Mouse (Mus musculus) kidney, embryonic 14.5 days (tissue): ENCODE data around the gene Gm30083. TPM values are rescaled to one million over a fixed set of nuclear protein-coding genes. Genes with fewer than 3 reads are reported as not detected.

ENCODE experiments used
- ATAC-seq: fragments of 200-750 bp; cut with Nextera tagmentation; 2 replicates; pipeline ENCODE4 v1.8.0; 2017; ENCODE audit warnings: moderate number of reproducible peaks, mild to moderate bottlenecking, moderate TSS enrichment, moderate library complexity; ENCODE audit not compliant: low FRiP score, low TSS enrichment
- H3K27ac ChIP-seq: fragments of 300-500 bp; sonication (generic); 2 replicates; pipeline ENCODE4 v1.5.1; 2014; ENCODE audit warnings: low read depth, mild to moderate bottlenecking, low read length, moderate library complexity, mixed read lengths
- H3K27me3 ChIP-seq: fragments of 300-500 bp; sonication (generic); 2 replicates; pipeline ENCODE4 v1.6.1; 2014; ENCODE audit warnings: mild to moderate bottlenecking, low read length; ENCODE audit not compliant: control insufficient read depth, insufficient read depth
- H3K36me3 ChIP-seq: fragments of 300-500 bp; sonication (generic); 2 replicates; pipeline ENCODE4 v1.6.1; 2014; ENCODE audit warnings: low read length, mixed read lengths; ENCODE audit not compliant: control insufficient read depth, insufficient read depth
- H3K4me1 ChIP-seq: fragments of 300-500 bp; sonication (generic); 2 replicates; pipeline ENCODE4 v1.6.1; 2014; ENCODE audit warnings: low read length, mixed read lengths; ENCODE audit not compliant: control insufficient read depth, insufficient read depth
- H3K4me2 ChIP-seq: fragments of 300-500 bp; sonication (generic); replicated peaks from 2 replicates; pipeline ENCODE4 v1.6.1; 2014; ENCODE audit warnings: low read depth, mild to moderate bottlenecking, low read length
- H3K4me3 ChIP-seq: fragments of 300-500 bp; sonication (generic); 2 replicates; pipeline ENCODE4 v1.5.1; 2014; ENCODE audit warnings: mild to moderate bottlenecking, low read length
- H3K9ac ChIP-seq: fragments of 300-500 bp; sonication (generic); 2 replicates; pipeline ENCODE4 v1.6.1; 2014; ENCODE audit warnings: low read depth, mild to moderate bottlenecking, low read length, moderate library complexity
- H3K9me3 ChIP-seq: fragments of 300-500 bp; sonication (generic); 2 replicates; pipeline ENCODE4 v1.6.1; 2016; ENCODE audit warnings: low read length; ENCODE audit not compliant: control insufficient read depth
- WGBS: fragments of 180-500 bp; shearing (Covaris S2); extraction: QIAGEN DNeasy Blood & Tissue Kit; methylation state at CpG from one replicate; pipeline ENCODE4 v1.1.7; 2014; 5-methylcytosine and 5-hydroxymethylcytosine counted together
- polyA plus RNA-seq: library from polyadenylated mRNA; unstranded; fragments of >200 nt; fragmentation: Nextera tagmentation; extraction: Ambion mirVana; gene quantifications from 2 replicates; pipeline ENCODE4 v1.2.1, GENCODE M21; 2014

Gm30083 gene
- polyA plus RNA-seq, 1 experiment from 2014 or later, result not detected

DNA sequence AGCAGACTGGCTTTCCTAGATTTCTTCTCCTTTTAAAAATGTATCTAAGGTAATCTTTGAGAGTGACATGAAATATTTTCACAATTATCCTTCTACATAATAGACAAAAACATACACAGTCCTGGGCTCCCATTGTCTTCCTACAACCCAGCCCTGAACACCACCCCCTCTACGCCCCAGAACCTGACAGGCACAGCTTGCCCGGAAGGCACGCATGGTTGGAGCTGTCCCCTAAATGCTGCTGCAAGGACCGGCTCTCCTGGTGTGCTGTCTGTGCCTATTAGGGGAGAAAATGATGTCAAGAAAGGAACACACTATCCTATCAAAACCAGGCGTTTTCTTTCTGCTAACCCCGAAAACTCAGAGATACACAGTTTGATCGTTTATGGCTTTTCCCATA, 37.2 kb downstream of the Gm30083 start:
- Histone ChIP-seq H3K4me3 (no peak overlapping the region), H3K9ac (no peak overlapping the region), H3K9me3 (no peaks in the 10 kb centered on the region), H3K27ac (no peak overlapping the region), H3K27me3 (peaks cover 11% of the 10 kb centered on the region; the same call in 1 of the 2 replicates), H3K4me1 (no peaks in the 10 kb centered on the region), H3K36me3 (no peaks in the 10 kb centered on the region), H3K4me2 (no peak overlapping the region; the same call in 1 of the 2 replicates)
- 44% methylated on average over 7 of the region's 7 CpGs for WGBS
- ATAC-seq, result no peak

DNA sequence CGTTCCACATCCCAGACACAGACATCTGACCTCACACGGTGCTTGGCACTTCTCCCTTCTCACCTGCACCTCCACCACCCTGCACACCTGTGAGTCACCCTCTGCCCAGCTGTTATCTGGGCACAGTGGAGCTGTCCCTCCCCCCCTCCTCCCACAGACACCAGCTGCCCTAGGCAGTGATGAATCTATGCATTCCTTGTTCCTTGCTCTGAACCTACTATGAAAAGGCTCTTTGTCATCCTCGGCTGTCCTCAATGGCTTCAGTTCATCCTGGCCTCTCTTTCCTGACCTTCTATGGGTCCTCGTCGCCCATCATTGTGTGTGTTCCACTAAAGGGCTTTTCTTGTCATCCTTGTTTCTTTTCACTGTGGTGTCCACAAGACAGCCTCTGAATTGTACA, 40.2 kb downstream of the Gm30083 start:
- H3K27me3 ChIP-seq, result peaks cover 11% of the 10 kb centered on the region; the same call in 1 of the 2 replicates
- WGBS, result 68% methylated on average over 5 of the region's 5 CpGs
- no peak for ATAC-seq
- no peak overlapping the region for H3K27ac ChIP-seq
- no peaks in the 10 kb centered on the region for H3K9me3 ChIP-seq
- no peak overlapping the region for H3K9ac ChIP-seq
- H3K4me3 ChIP-seq, result no peak overlapping the region
- no peak overlapping the region for H3K4me2 ChIP-seq
- no peaks in the 10 kb centered on the region for H3K36me3 ChIP-seq
- H3K4me1 ChIP-seq, result no peaks in the 10 kb centered on the region

DNA sequence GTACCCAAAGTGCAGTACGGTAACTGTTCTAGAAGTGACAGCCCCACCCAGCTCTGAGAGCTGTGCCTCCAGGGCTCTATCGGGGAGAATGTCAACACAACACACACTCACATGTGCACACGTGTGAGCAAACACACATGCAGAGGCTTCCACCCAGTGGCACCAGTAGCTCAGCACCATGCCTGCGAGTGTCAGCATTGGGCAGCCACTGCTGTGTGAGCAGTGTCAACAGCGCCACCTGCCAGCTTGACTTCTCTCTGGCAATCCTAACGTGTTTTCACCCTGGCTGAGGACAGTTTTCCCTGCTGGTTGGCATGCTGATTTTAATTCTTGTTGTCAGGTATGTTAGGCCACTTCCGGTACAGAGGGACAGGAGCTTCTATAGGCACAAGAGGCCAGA, 42.3 kb downstream of the Gm30083 start:
- H3K9ac ChIP-seq, result no peak overlapping the region
- WGBS, result 46% methylated on average over 7 of the region's 7 CpGs
- no peaks in the 10 kb centered on the region for H3K27me3 ChIP-seq
- H3K4me3 ChIP-seq, result no peak overlapping the region
- no peak overlapping the region for H3K27ac ChIP-seq
- no peak overlapping the region for H3K4me2 ChIP-seq
- H3K9me3 ChIP-seq, result no peaks in the 10 kb centered on the region
- H3K36me3 ChIP-seq, result no peaks in the 10 kb centered on the region
- H3K4me1 ChIP-seq, result no peaks in the 10 kb centered on the region
- no peak for ATAC-seq

DNA sequence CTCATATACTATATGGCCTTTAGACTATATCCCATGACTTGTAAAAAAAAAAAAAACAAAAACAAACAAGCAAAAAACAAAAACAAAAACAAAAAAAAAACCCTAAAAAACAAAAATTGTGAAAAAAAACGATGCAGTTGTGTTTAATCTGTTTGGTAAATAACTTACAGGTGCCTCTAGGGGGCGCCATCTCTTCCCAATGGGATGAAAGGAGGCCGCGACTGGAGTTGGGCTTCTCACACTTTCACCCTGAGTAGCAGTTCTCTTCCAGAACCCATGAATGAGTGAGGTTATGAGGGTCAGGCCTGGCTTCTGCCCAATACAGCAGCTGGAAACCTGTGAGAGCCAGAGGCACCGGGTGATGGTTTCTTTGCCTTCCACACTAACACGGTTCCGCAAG, 49.3 kb downstream of the Gm30083 start:
- WGBS, result 66% methylated on average over 7 of the region's 7 CpGs
- H3K4me1 ChIP-seq, result no peaks in the 10 kb centered on the region
- H3K27ac ChIP-seq, result no peak overlapping the region
- no peak overlapping the region for H3K9ac ChIP-seq
- H3K27me3 ChIP-seq, result no peaks in the 10 kb centered on the region
- no peak overlapping the region for H3K4me3 ChIP-seq
- no peaks in the 10 kb centered on the region for H3K36me3 ChIP-seq
- H3K4me2 ChIP-seq, result no peak overlapping the region
- H3K9me3 ChIP-seq, result no peaks in the 10 kb centered on the region
- ATAC-seq, result no peak

DNA sequence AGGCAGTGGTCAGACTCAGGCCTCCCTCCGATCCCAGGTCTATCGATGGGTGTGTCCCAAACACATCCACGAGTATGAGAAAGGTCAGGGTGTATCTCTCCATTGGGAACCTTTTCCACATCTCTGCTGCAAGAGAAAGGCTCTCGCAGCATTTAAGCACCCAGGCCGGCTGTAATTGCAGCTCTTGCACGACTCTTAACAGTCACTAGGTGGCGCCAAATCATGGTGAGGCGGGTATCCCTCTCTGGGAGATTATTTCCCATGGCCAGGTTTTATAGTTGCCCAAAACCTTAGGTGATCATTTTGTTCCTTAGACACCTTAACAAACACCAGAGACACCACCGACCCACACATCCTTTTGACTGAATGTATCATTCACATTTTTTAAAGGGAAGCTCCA, 55.6 kb downstream of the Gm30083 start:
- Histone ChIP-seq H3K4me2 (no peak overlapping the region), H3K4me3 (no peak overlapping the region), H3K4me1 (no peaks in the 10 kb centered on the region), H3K27me3 (no peaks in the 10 kb centered on the region), H3K36me3 (no peaks in the 10 kb centered on the region), H3K9ac (no peak overlapping the region), H3K9me3 (no peaks in the 10 kb centered on the region), H3K27ac (no peak overlapping the region)
- no peak for ATAC-seq
- 11% methylated on average over 9 of the region's 9 CpGs for WGBS

DNA sequence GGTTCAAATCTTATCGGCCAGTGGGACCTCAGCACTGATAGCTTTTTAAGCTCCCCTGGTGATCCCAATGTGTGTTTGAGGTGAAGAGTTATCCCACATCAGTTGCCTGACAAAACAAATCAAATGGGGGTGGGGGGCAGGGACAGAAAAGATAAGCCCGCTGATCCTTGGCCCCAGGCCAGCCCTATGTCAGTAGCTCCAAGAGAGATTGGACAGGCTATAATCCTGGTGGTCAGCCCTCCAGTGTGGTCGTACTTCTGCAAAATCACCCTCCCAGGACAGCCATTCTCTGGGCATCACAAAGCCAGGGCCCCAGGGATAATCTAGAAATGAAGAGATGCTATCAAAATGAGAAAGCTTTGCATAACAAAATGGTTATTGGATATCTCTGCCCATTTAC, 56.1 kb downstream of the Gm30083 start:
- Histone ChIP-seq H3K9me3 (no peaks in the 10 kb centered on the region), H3K27ac (no peak overlapping the region), H3K27me3 (no peaks in the 10 kb centered on the region), H3K36me3 (no peaks in the 10 kb centered on the region), H3K9ac (no peak overlapping the region), H3K4me1 (no peaks in the 10 kb centered on the region), H3K4me3 (no peak overlapping the region), H3K4me2 (no peak overlapping the region)
- 67% methylated on average over 3 of the region's 3 CpGs for WGBS
- no peak for ATAC-seq

DNA sequence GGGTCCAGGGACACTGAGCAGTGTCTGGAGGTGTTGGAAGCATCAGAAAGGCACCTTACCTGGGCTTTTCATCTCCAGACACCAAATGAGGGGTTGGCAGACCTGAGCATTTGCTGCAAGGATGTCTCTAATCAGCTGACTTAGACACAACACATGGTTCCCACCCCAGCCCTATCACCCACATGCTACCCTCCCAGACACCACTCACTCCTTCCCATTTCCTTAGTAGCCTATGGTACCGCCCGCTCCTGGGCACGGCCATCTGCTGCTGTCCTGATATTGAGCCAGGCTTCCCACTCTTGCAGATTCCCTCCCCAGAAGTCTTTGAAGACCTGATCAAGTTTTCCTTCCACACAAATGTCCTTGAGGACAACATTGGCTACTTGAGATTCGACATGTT, 56.8 kb downstream of the Gm30083 start:
- ATAC-seq, result no peak
- Histone ChIP-seq H3K4me1 (no peaks in the 10 kb centered on the region), H3K9ac (no peak overlapping the region), H3K9me3 (no peaks in the 10 kb centered on the region), H3K36me3 (no peaks in the 10 kb centered on the region), H3K4me3 (no peak overlapping the region), H3K27me3 (no peaks in the 10 kb centered on the region), H3K27ac (no peak overlapping the region), H3K4me2 (no peak overlapping the region)
- WGBS, result 85% methylated on average over 4 of the region's 4 CpGs

DNA sequence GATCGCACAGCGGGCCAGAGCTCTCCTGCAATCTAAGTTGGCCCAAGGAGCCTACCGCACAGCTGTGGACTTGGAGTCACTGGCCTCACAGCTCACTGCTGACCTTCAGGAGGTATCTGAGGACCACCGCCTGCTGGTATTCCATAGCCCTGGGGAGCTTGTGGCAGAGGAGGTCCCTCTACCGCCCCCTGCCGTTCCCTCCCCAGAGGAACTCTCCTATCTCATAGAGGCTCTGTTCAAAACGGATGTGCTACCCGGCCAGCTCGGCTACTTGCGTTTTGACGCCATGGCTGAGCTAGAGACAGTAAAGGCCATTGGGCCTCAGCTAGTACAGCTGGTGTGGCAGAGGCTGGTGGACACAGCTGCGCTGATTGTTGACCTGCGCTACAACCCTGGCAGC, 58.9 kb downstream of the Gm30083 start:
- H3K36me3 ChIP-seq, result no peaks in the 10 kb centered on the region
- no peaks in the 10 kb centered on the region for H3K9me3 ChIP-seq
- H3K4me3 ChIP-seq, result no peak overlapping the region
- no peak overlapping the region for H3K9ac ChIP-seq
- no peak for ATAC-seq
- H3K27me3 ChIP-seq, result no peaks in the 10 kb centered on the region
- 82% methylated on average over 13 of the region's 13 CpGs for WGBS
- H3K4me1 ChIP-seq, result no peaks in the 10 kb centered on the region
- no peak overlapping the region for H3K4me2 ChIP-seq
- H3K27ac ChIP-seq, result no peak overlapping the region

DNA sequence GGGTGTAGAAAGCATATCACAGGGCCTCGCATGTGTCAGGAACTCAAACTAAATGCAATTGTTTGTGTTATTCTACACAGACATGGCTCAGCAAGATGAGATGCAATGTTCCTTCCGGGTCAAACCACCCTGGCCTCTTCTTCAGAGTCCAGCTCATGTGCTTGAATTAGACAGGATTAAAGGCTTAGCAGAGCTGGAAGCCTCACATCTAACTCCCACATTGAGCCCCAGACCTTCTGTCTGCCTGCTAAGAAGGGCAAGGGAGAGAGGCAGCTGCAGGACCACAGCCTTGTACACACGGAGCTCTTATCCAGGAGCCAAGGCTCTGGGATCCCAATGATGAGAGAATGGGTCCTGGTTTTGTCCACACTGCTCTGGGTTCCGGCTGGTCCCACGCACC, 61.2 kb downstream of the Gm30083 start, which contains the start of gene Rbp3:
Rbp3 (plus strand) TSS at position 243 of the 400 bp plus-strand sequence.
- Histone ChIP-seq H3K36me3 (no peaks in the 10 kb centered on the region), H3K27me3 (no peaks in the 10 kb centered on the region), H3K4me1 (no peaks in the 10 kb centered on the region), H3K9me3 (no peaks in the 10 kb centered on the region), H3K4me3 (no peak within 1 kb of the TSS), H3K27ac (no peak within 1 kb of the TSS), H3K9ac (no peak within 1 kb of the TSS), H3K4me2 (no peak within 1 kb of the TSS)
- ATAC-seq, result no peak
- WGBS, result 86% methylated on average over 5 of the region's 5 CpGs
